Mouse (Mus musculus) bone marrow, adult 2 months (tissue): ENCODE measurements around the gene AU015836.

Source experiments
- CTCF ChIP-seq: fragments of 200-500 bp; IDR thresholded peaks from 2 replicates; pipeline ENCODE4 v1.5.1; 2011; ENCODE audit warnings: low read length, control low read depth; ENCODE audit not compliant: control insufficient read depth, insufficient read depth
- POLR2A ChIP-seq: fragments of 200-500 bp; IDR thresholded peaks from 2 replicates; pipeline ENCODE4 v1.6.1; 2011; ENCODE audit warnings: low read depth, mild to moderate bottlenecking, control low read depth, low read length, borderline replicate concordance; ENCODE audit not compliant: control insufficient read depth

- TF ChIP-seq CTCF: no peak
- no peak for TF ChIP-seq POLR2A
These were observed 10.0 kb upstream of the AU015836 start for GRCm38 (mm10) chrX:93958502-93958901.
